Mouse (Mus musculus): Measurements from ENCODE around the gene Mmp21.

DNA sequence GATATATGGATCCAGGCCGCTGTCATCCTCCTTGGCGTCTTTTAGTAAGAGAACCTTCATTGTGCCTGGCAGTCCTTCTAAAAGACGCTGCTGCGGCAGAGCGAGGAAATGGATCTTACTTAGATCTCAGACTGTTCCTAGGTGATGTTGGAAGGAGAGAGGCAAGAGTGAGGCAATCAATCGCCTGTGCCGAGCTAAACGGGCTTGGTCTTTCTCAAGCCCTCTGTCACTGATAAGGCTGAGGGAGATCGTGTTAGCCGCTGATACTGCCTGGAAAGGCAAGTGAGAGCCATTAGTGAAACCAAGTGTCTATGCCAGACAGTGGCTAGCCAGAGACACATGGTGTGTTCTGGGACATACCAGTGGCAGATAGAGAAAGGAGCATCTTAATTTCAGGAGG is 22.5 kb upstream of the Mmp21 start:
- no peak for TF ChIP-seq CTCF (conservative IDR thresholded peaks at IDR 0.05 in 1 of 2, IDR thresholded peaks at IDR 0.05 in 1 of 2; ENCODE audit: low read depth in 2 of 2, low read length in 2 of 2)
- no peak for TF ChIP-seq POLR2AphosphoS2 (IDR thresholded peaks at IDR 0.05; ENCODE audit: low read depth, low read length)
- TF ChIP-seq EP300 (IDR thresholded peaks at IDR 0.05; ENCODE audit: low read length), result no peak
- TF ChIP-seq POLR2A (IDR thresholded peaks at IDR 0.05; ENCODE audit: low read depth, low read length), result no peak
- TF ChIP-seq PAX5 (IDR thresholded peaks at IDR 0.05; ENCODE audit: low read length), result no peak

All from CH12.LX (cell line).